Mouse (Mus musculus) Patski (cell line): ENCODE results near the gene Adcy2. TPM values are rescaled to one million over a fixed set of nuclear protein-coding genes. Genes with fewer than 3 reads are reported as not detected.

Experiments used
- ATAC-seq: fragments of 100-300 bp; one replicate; pipeline ENCODE4 v1.8.0; 2021
- CTCF ChIA-PET: fragments of 350-600 bp; sonication (Branson Sonifier 250); formaldehyde crosslinking; loops from one replicate; lab custom pipeline; 2022; ENCODE audit warnings: inconsistent platforms; lab: Charles Lee
- POLR2A ChIA-PET: fragments of 350-600 bp; sonication (Branson Sonifier 250); formaldehyde crosslinking; loops from one replicate; lab custom pipeline; 2022; ENCODE audit warnings: antibody characterized with exemption, inconsistent platforms; lab: Charles Lee
- DNase-seq: peaks from one replicate; pipeline ENCODE4 v3.0.0-alpha.2; 2011; ENCODE audit warnings: low read depth, low spot score
- H3K27me3 ChIP-seq: fragments of 371-371 bp; one replicate; pipeline ENCODE4 v1.5.1; 2021
- CTCF ChIP-seq: fragments of 100-300 bp; IDR thresholded peaks from one replicate; pipeline ENCODE4 v1.5.1; 2021
- in situ Hi-C: fragments of 300-500 bp; cut with MboI; formaldehyde crosslinking; loops from 3 replicates; pipeline ENCODE4 v1.11.1; 2018; ENCODE audit warnings: low pct_unique_long_range_greater_than_20kb, mixed read lengths
- polyA plus RNA-seq: library from polyadenylated mRNA; unstranded; gene quantifications from one replicate; pipeline ENCODE4 v1.2.3, GENCODE M21; 2021

Gene Adcy2
- polyA plus RNA-seq, 1 experiment from 2014 or later = 0.06 TPM

GRCm38 (mm10) chr13:69004406-69004805 is 5.1 kb upstream of the Adcy2 start:
- in situ Hi-C loops = loop anchor here (5.0 to 25.0 kb wide), 3 partner anchors 400 to 658 kb away; no protein-coding TSS in a partner anchor
- DNase-seq (no peak), ATAC-seq (no peak)
- peaks cover 12% of the 10 kb centered on the region for H3K27me3 ChIP-seq
- TF ChIP-seq CTCF = no peak
- POLR2A ChIA-PET = no interaction called here
- CTCF ChIA-PET = no interaction called here

GRCm38 (mm10) chr13:69002631-69003030 is 3.3 kb upstream of the Adcy2 start:
- CTCF ChIA-PET = interaction anchor here (1.0 kb wide), 1 partner anchor 8 kb away, joined by 3 read pairs; no protein-coding TSS in a partner anchor
- no peak for TF ChIP-seq CTCF
- in situ Hi-C loops = loop anchor here (5.0 to 25.0 kb wide), 3 partner anchors 398 to 660 kb away; no protein-coding TSS in a partner anchor
- no peak for ATAC-seq
- DNase-seq = no peak
- POLR2A ChIA-PET = no interaction called here
- peaks cover 24% of the 10 kb centered on the region for H3K27me3 ChIP-seq

GRCm38 (mm10) chr13:69002173-69002572 is 2.8 kb upstream of the Adcy2 start:
- ChIA-PET POLR2A (no interaction called here), CTCF (interaction anchor here (1.0 kb wide), 1 partner anchor 8 kb away, joined by 3 read pairs; no protein-coding TSS in a partner anchor)
- peaks cover 24% of the 10 kb centered on the region for H3K27me3 ChIP-seq
- ATAC-seq (no peak), DNase-seq (no peak)
- in situ Hi-C loops = loop anchor here (5.0 to 25.0 kb wide), 3 partner anchors 397 to 660 kb away; no protein-coding TSS in a partner anchor
- peak; percentile 71 for TF ChIP-seq CTCF

GRCm38 (mm10) chr13:68999826-69000225 is 485 bp upstream of the Adcy2 start:
- TF ChIP-seq CTCF = no peak
- CTCF ChIA-PET = no interaction called here
- DNase-seq (no peak), ATAC-seq (no peak)
- POLR2A ChIA-PET = no interaction called here
- peaks cover 33% of the 10 kb centered on the region for H3K27me3 ChIP-seq
- in situ Hi-C loops = loop anchor here (5.0 to 25.0 kb wide), 3 partner anchors 395 to 662 kb away; no protein-coding TSS in a partner anchor

- H3K27me3 ChIP-seq = peaks cover 38% of the 10 kb centered on the region
- ChIA-PET CTCF (no interaction called here), POLR2A (no interaction called here)
- ATAC-seq (no peak), DNase-seq (no peak)
- no peak for TF ChIP-seq CTCF
- in situ Hi-C loops = no loop called here
Measured at GRCm38 (mm10) chr13:68998558-68998917, 803 bp downstream of the Adcy2 start.

- DNase-seq (no peak), ATAC-seq (no peak)
- no peak for TF ChIP-seq CTCF
- in situ Hi-C loops = no loop called here
- POLR2A ChIA-PET = no interaction called here
- CTCF ChIA-PET = no interaction called here
- H3K27me3 ChIP-seq = peaks cover 38% of the 10 kb centered on the region
Measured at GRCm38 (mm10) chr13:68997821-68998551, 1.4 kb downstream of the Adcy2 start.

GRCm38 (mm10) chr13:68997386-68997785 is 2.0 kb downstream of the Adcy2 start:
- DNase-seq = no peak
- CTCF ChIA-PET = no interaction called here

GRCm38 (mm10) chr13:68996661-68997060 is 2.7 kb downstream of the Adcy2 start:
- CTCF ChIA-PET = no interaction called here
- DNase-seq = no peak
- TF ChIP-seq CTCF = no peak
- in situ Hi-C loops = no loop called here
- POLR2A ChIA-PET = no interaction called here
- ATAC-seq = no peak
- H3K27me3 ChIP-seq = peaks cover 38% of the 10 kb centered on the region

More at GRCm38 (mm10) chr13:68997386-68997785, 2.0 kb downstream of the Adcy2 start:
- POLR2A ChIA-PET = no interaction called here
- peaks cover 38% of the 10 kb centered on the region for H3K27me3 ChIP-seq
- ATAC-seq = no peak
- TF ChIP-seq CTCF = no peak
- in situ Hi-C loops = no loop called here

- TF ChIP-seq CTCF = no peak
- in situ Hi-C loops = no loop called here
- DNase-seq (no peak), ATAC-seq (no peak)
- ChIA-PET POLR2A (no interaction called here), CTCF (no interaction called here)
- H3K27me3 ChIP-seq = no peaks in the 10 kb centered on the region
Measured at GRCm38 (mm10) chr13:68985789-68986188, 13.6 kb downstream of the Adcy2 start.

- in situ Hi-C loops = no loop called here
- CTCF ChIA-PET = no interaction called here
- no peak for DNase-seq
Measured at GRCm38 (mm10) chr13:68984000-68984399, 15.3 kb downstream of the Adcy2 start.

GRCm38 (mm10) chr13:68981048-68981447 is 18.3 kb downstream of the Adcy2 start:
- in situ Hi-C loops = no loop called here
- TF ChIP-seq CTCF = no peak
- ChIA-PET CTCF (no interaction called here), POLR2A (no interaction called here)
- ATAC-seq = no peak
- no peak for DNase-seq
- H3K27me3 ChIP-seq = no peaks in the 10 kb centered on the region

More at GRCm38 (mm10) chr13:68984000-68984399, 15.3 kb downstream of the Adcy2 start:
- POLR2A ChIA-PET = no interaction called here
- TF ChIP-seq CTCF = no peak
- ATAC-seq = no peak
- H3K27me3 ChIP-seq = no peaks in the 10 kb centered on the region
